Mouse (Mus musculus) heart, adult 2 months (tissue): ENCODE results near the gene Serinc4. TPM values are rescaled to one million over a fixed set of nuclear protein-coding genes. Genes with fewer than 3 reads are reported as not detected.

Experiments
- DNase-seq, 2 experiments: peaks; one replicate each; pipeline ENCODE4 v3.0.0; 2021
- H3K27ac ChIP-seq: fragments of 200-600 bp; 2 replicates; pipeline ENCODE4 v1.8.1; 2022
- H3K27me3 ChIP-seq: fragments of 200-500 bp; 2 replicates; pipeline ENCODE4 v1.6.1; 2012; ENCODE audit warnings: mild to moderate bottlenecking, low read length, inconsistent platforms, mixed read lengths; ENCODE audit not compliant: control insufficient read depth, insufficient read depth
- H3K36me3 ChIP-seq: fragments of 200-500 bp; 2 replicates; pipeline ENCODE4 v1.6.1; 2012; ENCODE audit warnings: low read length, inconsistent platforms; ENCODE audit not compliant: control insufficient read depth, insufficient read depth
- H3K4me1 ChIP-seq: fragments of 200-500 bp; 2 replicates; pipeline ENCODE4 v1.6.1; 2011; ENCODE audit warnings: low read length; ENCODE audit not compliant: control insufficient read depth, insufficient read depth
- H3K4me3 ChIP-seq: fragments of 200-600 bp; 2 replicates; pipeline ENCODE4 v1.8.1; 2022
- H3K79me2 ChIP-seq: fragments of 200-500 bp; replicated peaks from 2 replicates; pipeline ENCODE4 v1.6.1; 2012; ENCODE audit warnings: mild to moderate bottlenecking, inconsistent platforms, low read length, moderate library complexity, mixed read lengths; ENCODE audit not compliant: control insufficient read depth, insufficient read depth
- H3K9ac ChIP-seq: fragments of 200-500 bp; 2 replicates; pipeline ENCODE4 v1.6.1; 2012; ENCODE audit warnings: low read depth, mild to moderate bottlenecking, control low read depth, inconsistent platforms, low read length, mixed read lengths
- CTCF ChIP-seq: fragments of 200-600 bp; IDR thresholded peaks from 2 replicates; pipeline ENCODE4 v1.8.1; 2022; ENCODE audit warnings: antibody characterized with exemption, mild to moderate bottlenecking, moderate library complexity
- EP300 ChIP-seq: fragments of 200-500 bp; IDR thresholded peaks from 2 replicates; pipeline ENCODE4 v1.6.1; 2011; ENCODE audit warnings: low read depth, low read length, control low read depth; ENCODE audit not compliant: insufficient read depth
- POLR2A ChIP-seq: fragments of 200-500 bp; IDR thresholded peaks from 2 replicates; pipeline ENCODE4 v1.6.1; 2011; ENCODE audit warnings: mild to moderate bottlenecking, low read depth, low read length, control low read depth; ENCODE audit not compliant: insufficient read depth
- WGBS: fragments of 180-500 bp; shearing (Covaris S2); methylation state at CpG from one replicate; pipeline ENCODE4 v1.1.7; 2018; 5-methylcytosine and 5-hydroxymethylcytosine counted together
- intact Hi-C: fragments of 180-260 bp; cut with DNase I; formaldehyde crosslinking; loops from one replicate; pipeline ENCODE4 v1.15.1; 2025
- polyA plus RNA-seq: library from polyadenylated mRNA; depleted of rRNA; stranded (reverse); fragments of >200 nt; gene quantifications from 2 replicates; pipeline ENCODE4 v1.2.3, GENCODE M21; 2012
- total RNA-seq, 2 experiments: library from RNA; stranded (reverse); gene quantifications; 2 replicates each; pipeline ENCODE4 v1.2.3; 2021

Serinc4 gene
- total and polyA plus RNA-seq, 3 experiments = 0.21 TPM; not detected in 2

DNA sequence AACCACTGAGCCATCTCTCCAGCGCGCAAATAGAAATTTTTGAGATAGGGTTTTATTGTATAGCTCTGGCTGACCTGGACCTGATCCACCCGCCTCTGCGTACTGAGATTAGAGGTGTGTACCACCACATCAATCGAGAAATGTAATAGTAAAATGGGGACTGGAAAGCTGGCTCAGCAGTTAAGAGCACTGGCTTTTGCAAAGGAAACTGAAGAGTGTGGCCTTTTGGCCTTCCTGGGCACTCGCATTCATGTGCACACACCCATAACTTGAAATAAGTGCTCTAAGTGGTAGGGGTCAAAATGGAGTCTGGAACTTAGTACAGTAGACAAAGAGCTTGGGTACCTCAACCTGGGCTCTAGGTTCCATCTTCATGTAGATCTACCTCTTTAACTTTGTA is 40.2 kb downstream of the Serinc4 start:
- no peak for DNase-seq
- H3K27ac ChIP-seq = no peak overlapping the region
- H3K4me1 ChIP-seq = peaks cover 7% of the 10 kb centered on the region
- peaks cover 3% of the 10 kb centered on the region for H3K79me2 ChIP-seq
- WGBS = 71% methylated on average over 6 of the region's 6 CpGs
- intact Hi-C loops = no loop called here
- TF ChIP-seq EP300 (no peak), POLR2A (no peak), CTCF (no peak)
- H3K4me3 ChIP-seq = no peak overlapping the region
- H3K9ac ChIP-seq = no peak overlapping the region
- H3K36me3 ChIP-seq = peaks cover 39% of the 10 kb centered on the region
- no peaks in the 10 kb centered on the region for H3K27me3 ChIP-seq

DNA sequence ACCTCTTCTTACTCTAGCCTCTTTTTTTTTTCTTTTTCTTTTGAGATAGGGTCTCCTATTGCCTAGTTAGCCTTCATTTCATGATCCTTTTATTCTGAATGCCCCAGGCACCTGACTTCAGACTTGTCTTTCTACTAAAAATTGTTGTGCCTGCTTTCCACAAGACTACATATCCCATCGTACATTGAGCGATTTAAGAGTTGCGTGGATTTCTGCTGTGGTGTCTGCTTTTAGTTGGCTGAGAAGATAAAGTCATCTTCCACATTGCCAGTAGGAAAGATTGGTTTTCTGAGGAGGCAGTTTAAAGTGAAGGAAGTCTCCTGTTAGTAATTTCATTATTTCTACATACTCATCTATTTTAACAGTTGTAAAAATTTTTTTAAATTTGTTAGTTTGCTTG is 41.0 kb downstream of the Serinc4 start:
- TF ChIP-seq CTCF (no peak), POLR2A (no peak), EP300 (no peak)
- Histone ChIP-seq H3K27ac (no peak overlapping the region), H3K27me3 (no peaks in the 10 kb centered on the region), H3K4me3 (peak overlapping the region; percentile 96), H3K36me3 (peaks cover 39% of the 10 kb centered on the region), H3K4me1 (peaks cover 7% of the 10 kb centered on the region), H3K9ac (no peak overlapping the region), H3K79me2 (peaks cover 3% of the 10 kb centered on the region)
- no peak for DNase-seq
- 43% methylated on average over 3 of the region's 3 CpGs for WGBS
- intact Hi-C loops = no loop called here

DNA sequence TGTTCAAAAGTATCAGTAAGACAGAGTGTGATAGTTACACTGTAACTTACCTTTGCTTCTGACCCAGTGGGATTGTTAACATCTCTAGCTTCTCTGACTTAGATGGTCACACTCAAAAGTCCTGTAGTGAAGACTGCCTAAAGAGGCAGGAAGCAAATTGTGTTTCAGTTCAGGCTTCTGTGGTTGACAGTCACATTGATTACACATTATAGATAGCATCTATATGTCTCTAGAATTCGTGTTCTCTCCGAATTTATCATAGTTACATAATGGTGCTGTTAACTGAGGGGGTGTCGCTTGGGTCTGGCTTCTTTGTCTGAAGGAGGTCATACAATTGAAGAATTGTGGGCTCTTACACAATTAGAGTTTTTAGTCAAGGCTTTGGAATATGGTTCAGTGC is 41.5 kb downstream of the Serinc4 start:
- DNase-seq = no peak
- H3K4me1 ChIP-seq = peaks cover 7% of the 10 kb centered on the region
- H3K27ac ChIP-seq = peak overlapping the region; percentile 96; the same call in 1 of the 2 replicates
- peaks cover 2% of the 10 kb centered on the region; the same call in 1 of the 2 replicates for H3K79me2 ChIP-seq
- no peaks in the 10 kb centered on the region for H3K27me3 ChIP-seq
- intact Hi-C loops = no loop called here
- WGBS = 18% methylated on average over 3 of the region's 3 CpGs
- no peak overlapping the region for H3K9ac ChIP-seq
- H3K36me3 ChIP-seq = peaks cover 39% of the 10 kb centered on the region
- no peak for TF ChIP-seq EP300
- no peak for TF ChIP-seq CTCF
- TF ChIP-seq POLR2A = no peak
- peak overlapping the region; percentile 96 for H3K4me3 ChIP-seq

DNA sequence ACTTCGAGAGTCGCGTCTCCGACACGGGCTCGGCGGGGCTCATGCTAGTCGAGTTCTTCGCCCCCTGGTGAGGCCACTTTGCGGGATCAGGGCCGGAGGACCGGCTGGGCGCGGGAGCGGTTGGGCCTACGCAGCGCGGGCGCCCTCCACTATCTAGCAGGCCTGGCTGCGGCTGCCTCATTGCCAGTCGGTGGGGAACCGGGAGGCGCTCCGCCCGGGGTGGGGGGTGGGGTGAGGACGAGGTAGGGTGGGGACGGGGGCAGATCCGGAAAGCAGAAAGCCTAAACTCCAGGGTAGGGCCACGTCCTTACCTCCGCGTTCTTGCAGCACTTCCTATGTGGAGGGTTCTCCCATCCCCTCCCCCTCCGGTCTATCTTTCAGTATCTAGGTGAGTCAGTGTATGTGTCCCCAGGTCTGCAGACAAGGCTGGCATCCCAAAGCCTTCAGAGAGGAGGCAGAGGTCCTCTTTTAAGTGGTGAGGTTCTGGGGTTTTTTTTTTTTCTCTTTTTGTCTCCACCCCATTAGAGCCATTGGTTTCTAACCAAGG is 42.4 kb downstream of the Serinc4 start:
- under 1% methylated on average over 32 of the region's 32 CpGs for WGBS
- H3K27me3 ChIP-seq = no peaks in the 10 kb centered on the region
- peak overlapping the region; percentile 96 for H3K27ac ChIP-seq
- intact Hi-C loops = loop anchor here (5.0 kb wide), 2 partner anchors 62 to 142 kb away; partner anchors contain the start of gene Trp53bp1
- peak overlapping the region; percentile 96 for H3K4me3 ChIP-seq
- DNase-seq = no peak
- peaks cover 7% of the 10 kb centered on the region for H3K4me1 ChIP-seq
- no peak for TF ChIP-seq POLR2A
- TF ChIP-seq EP300 = no peak
- TF ChIP-seq CTCF = no peak
- peaks cover 2% of the 10 kb centered on the region; the same call in 1 of the 2 replicates for H3K79me2 ChIP-seq
- peaks cover 39% of the 10 kb centered on the region for H3K36me3 ChIP-seq
- peak overlapping the region; percentile 99 for H3K9ac ChIP-seq

DNA sequence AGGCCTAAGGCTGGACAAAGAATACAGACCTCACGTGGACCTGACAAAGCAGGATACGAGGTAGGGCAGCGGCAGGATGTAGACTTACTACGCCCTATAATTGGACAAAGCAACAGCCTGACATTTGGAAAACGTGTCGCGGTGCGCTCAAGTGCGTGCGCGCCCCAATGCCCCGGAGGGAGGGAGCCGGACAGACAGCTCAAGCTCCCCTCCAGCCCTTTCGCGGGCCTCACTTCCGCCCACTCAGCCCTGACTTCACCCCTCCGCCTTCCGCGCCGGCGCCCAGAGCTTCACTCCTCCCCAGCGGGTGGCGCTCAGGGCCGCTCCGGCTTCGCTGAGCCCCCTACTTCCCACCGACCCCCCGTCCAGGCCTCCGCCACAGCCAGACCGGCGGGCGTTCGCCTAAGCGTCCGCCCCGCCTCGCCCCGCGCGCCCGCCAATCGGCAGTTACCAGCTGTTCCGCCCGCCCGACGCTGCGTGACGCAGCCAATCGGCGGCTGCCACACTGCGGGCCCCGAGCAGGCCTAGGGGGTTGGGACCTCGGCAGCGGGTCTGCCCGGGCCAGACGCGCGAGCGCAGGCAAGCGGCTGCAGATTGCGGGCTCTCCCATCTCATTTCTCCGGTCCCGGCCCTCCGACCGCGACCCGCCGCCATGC is 43.1 kb downstream of the Serinc4 start, which contains the start of the genes Pdia3 and Catsper2:
Pdia3 (plus strand) TSS at position 389 of the 656 bp plus-strand sequence.
Catsper2 (minus strand) TSS at position 406 of the 656 bp plus-strand sequence.
- TF ChIP-seq CTCF (peak; percentile 60), POLR2A (peak; percentile 83), EP300 (peak; percentile 88)
- peak; percentile 97 to 99 for DNase-seq
- Histone ChIP-seq H3K4me1 (peaks cover 7% of the 10 kb centered on the region), H3K27ac (peak within 1 kb of the TSS; percentile 96), H3K27me3 (no peaks in the 10 kb centered on the region), H3K9ac (peak within 1 kb of the TSS; percentile 99), H3K79me2 (no peaks in the 10 kb centered on the region; the same call in 1 of the 2 replicates), H3K36me3 (peaks cover 32% of the 10 kb centered on the region), H3K4me3 (peak within 1 kb of the TSS; percentile 96)
- intact Hi-C loops = loop anchor here (2.0 to 5.0 kb wide), 3 partner anchors 35 to 141 kb away; partner anchors contain the start of genes Serf2 and Trp53bp1
- under 1% methylated on average over 68 of the region's 68 CpGs for WGBS
